Mouse (Mus musculus) heart, postnatal 0 days (tissue): Measurements from ENCODE around the gene 1110004F10Rik.

Source experiments
- CTCF ChIP-seq: IDR thresholded peaks from 2 replicates; pipeline ENCODE4 v1.5.1; 2016; ENCODE audit warnings: antibody characterized with exemption, control low read depth, low read depth
- EP300 ChIP-seq: IDR thresholded peaks from 2 replicates; pipeline ENCODE4 v1.6.1; 2016; ENCODE audit warnings: antibody characterized with exemption, low read depth

GRCm38 (mm10) chr7:116036591-116037555, 2.3 kb upstream of the 1110004F10Rik start:
- TF ChIP-seq CTCF (no peak), EP300 (no peak)
